Mouse (Mus musculus): ENCODE results near the gene Gng8. TPM values are rescaled to one million over a fixed set of nuclear protein-coding genes. Genes with fewer than 3 reads are reported as not detected.

Gng8 gene
- total RNA-seq, 2 experiments from 2014 or later: 0.37 to 0.71 TPM

GRCm38 (mm10) chr7:16876006-16876405 is 15.6 kb upstream of the Gng8 start:
- DNase-seq (ENCODE audit: low spot score): no peak

- DNase-seq (ENCODE audit: low spot score): no peak
Measured at GRCm38 (mm10) chr7:16876608-16877007, 15.0 kb upstream of the Gng8 start.

GRCm38 (mm10) chr7:16877717-16878116 is 13.9 kb upstream of the Gng8 start:
- DNase-seq (ENCODE audit: low spot score): no peak

- no peak for DNase-seq (ENCODE audit: low spot score)
Measured at GRCm38 (mm10) chr7:16879796-16880547, 11.6 kb upstream of the Gng8 start.

GRCm38 (mm10) chr7:16880615-16881014 is 11.0 kb upstream of the Gng8 start:
- no peak for DNase-seq (ENCODE audit: low spot score)

GRCm38 (mm10) chr7:16883162-16883561 is 8.4 kb upstream of the Gng8 start:
- DNase-seq (ENCODE audit: low spot score): no peak

GRCm38 (mm10) chr7:16884334-16884733 is 7.3 kb upstream of the Gng8 start:
- no peak for DNase-seq (ENCODE audit: low spot score)

GRCm38 (mm10) chr7:16885271-16885776 is 6.3 kb upstream of the Gng8 start:
- no peak for DNase-seq (ENCODE audit: low spot score)

GRCm38 (mm10) chr7:16885905-16886304 is 5.7 kb upstream of the Gng8 start:
- no peak for DNase-seq (ENCODE audit: low spot score)

GRCm38 (mm10) chr7:16890536-16890935 is 1.1 kb upstream of the Gng8 start:
- DNase-seq (ENCODE audit: low spot score): peak; percentile 30

GRCm38 (mm10) chr7:16890944-16891343 is 642 bp upstream of the Gng8 start:
- peak; percentile 83 for DNase-seq (ENCODE audit: low spot score)

GRCm38 (mm10) chr7:16892352-16892730 is 755 bp downstream of the Gng8 start:
- DNase-seq (ENCODE audit: low spot score): no peak

- no peak for DNase-seq (ENCODE audit: low spot score)
Measured at GRCm38 (mm10) chr7:16893612-16894011, 2.0 kb downstream of the Gng8 start.

- no peak for DNase-seq (ENCODE audit: low spot score)
Measured at GRCm38 (mm10) chr7:16894279-16894678, 2.7 kb downstream of the Gng8 start.

GRCm38 (mm10) chr7:16895000-16895399 is 3.4 kb downstream of the Gng8 start:
- DNase-seq (ENCODE audit: low spot score): peak; percentile 82

GRCm38 (mm10) chr7:16895511-16895910 is 3.9 kb downstream of the Gng8 start:
- DNase-seq (ENCODE audit: low spot score): no peak

GRCm38 (mm10) chr7:16900526-16900925 is 8.9 kb downstream of the Gng8 start:
- DNase-seq (ENCODE audit: low spot score): peak; percentile 47

- DNase-seq (ENCODE audit: low spot score): no peak
Measured at GRCm38 (mm10) chr7:16903439-16903955, 11.9 kb downstream of the Gng8 start.

GRCm38 (mm10) chr7:16904120-16904675 is 12.6 kb downstream of the Gng8 start:
- no peak for DNase-seq (ENCODE audit: low spot score)

GRCm38 (mm10) chr7:16905491-16906021 is 14.0 kb downstream of the Gng8 start:
- peak; percentile 52 for DNase-seq (ENCODE audit: low spot score)

- peak; percentile 87 for DNase-seq (ENCODE audit: low spot score)
Measured at GRCm38 (mm10) chr7:16906281-16906680, 14.7 kb downstream of the Gng8 start, which contains the start of gene Ptgir. Gene Ptgir, plus strand, starts transcription at chr7:16906490.

- no peak for DNase-seq (ENCODE audit: low spot score)
Measured at GRCm38 (mm10) chr7:16906889-16907559, 15.4 kb downstream of the Gng8 start.

Measured in gastrocnemius, adult 18-20 months (tissue).